Mouse (Mus musculus) activated CD4-positive, CD25-positive, alpha-beta regulatory T cell, adult 9 weeks (primary cell): ENCODE results near the gene Olfr411. TPM values are rescaled to one million over a fixed set of nuclear protein-coding genes. Genes with fewer than 3 reads are reported as not detected.

Experiments
- polyA plus RNA-seq: library from polyadenylated mRNA; unstranded; fragments of 100-300 nt; shearing (Covaris generic); gene quantifications from one replicate; pipeline ENCODE4 v1.2.1, GENCODE M21; 2017

Olfr411 gene
- polyA plus RNA-seq = not detected

DNA sequence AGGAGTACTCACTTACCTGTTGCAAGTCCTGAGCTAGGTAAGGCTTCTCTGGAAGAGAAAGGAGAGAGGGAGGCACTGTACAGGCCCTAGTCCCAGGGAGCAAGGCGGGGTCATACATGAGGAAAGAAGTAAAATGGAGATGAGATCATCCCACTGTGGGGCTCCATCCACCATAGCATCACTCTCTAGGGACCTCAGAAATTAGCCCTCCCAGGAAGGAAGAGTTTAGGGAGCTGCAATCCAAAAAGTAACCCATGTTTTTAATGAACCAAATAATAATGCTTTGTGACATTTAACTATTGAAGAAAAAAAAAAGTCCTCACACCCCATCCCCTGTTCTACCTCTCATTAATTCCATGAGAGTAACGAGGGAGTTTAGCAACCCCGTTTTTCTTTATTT, at the start of gene Olfr411:
Olfr411 (minus strand) TSS at position 101 of the 400 bp plus-strand sequence.

GRCm38 (mm10) chr11:74361769-74362168, 9.3 kb upstream of the Olfr411 start, which contains the start of gene Olfr412:
Gene Olfr412 (plus strand): TSS chr11:74362069.

GRCm38 (mm10) chr11:74337931-74338330, 14.5 kb downstream of the Olfr411 start, which contains the start of gene Olfr410:
Gene Olfr410 (minus strand): TSS chr11:74338031.

Other genes with a start within 250 kb of the Olfr411 start
- not detected for gene Olfr401, start 238.9 kb downstream of the Olfr411 start, polyA plus RNA-seq
- gene Olfr402, start 199.1 kb downstream of the Olfr411 start, polyA plus RNA-seq = not detected
- not detected for gene Olfr403, start 166.4 kb downstream of the Olfr411 start, polyA plus RNA-seq
- not detected for gene Olfr43, start 141.3 kb downstream of the Olfr411 start, polyA plus RNA-seq
- gene Olfr406, start 92.8 kb downstream of the Olfr411 start, polyA plus RNA-seq = not detected
- not detected for gene Olfr59, start 68.9 kb downstream of the Olfr411 start, polyA plus RNA-seq
- gene Olfr410, start 14.6 kb downstream of the Olfr411 start, polyA plus RNA-seq = 0.09 TPM
- gene Olfr412, start 9.4 kb upstream of the Olfr411 start, polyA plus RNA-seq = not detected